Mouse (Mus musculus): ENCODE measurements around the gene Tmem184a. TPM values are rescaled to one million over a fixed set of nuclear protein-coding genes. Genes with fewer than 3 reads are reported as not detected.

The Tmem184a gene
- 12.5 and 15.1 TPM in 2 replicates for polyA plus RNA-seq (2014; fragmentation: Nextera tagmentation; extraction: Ambion mirVana)

DNA sequence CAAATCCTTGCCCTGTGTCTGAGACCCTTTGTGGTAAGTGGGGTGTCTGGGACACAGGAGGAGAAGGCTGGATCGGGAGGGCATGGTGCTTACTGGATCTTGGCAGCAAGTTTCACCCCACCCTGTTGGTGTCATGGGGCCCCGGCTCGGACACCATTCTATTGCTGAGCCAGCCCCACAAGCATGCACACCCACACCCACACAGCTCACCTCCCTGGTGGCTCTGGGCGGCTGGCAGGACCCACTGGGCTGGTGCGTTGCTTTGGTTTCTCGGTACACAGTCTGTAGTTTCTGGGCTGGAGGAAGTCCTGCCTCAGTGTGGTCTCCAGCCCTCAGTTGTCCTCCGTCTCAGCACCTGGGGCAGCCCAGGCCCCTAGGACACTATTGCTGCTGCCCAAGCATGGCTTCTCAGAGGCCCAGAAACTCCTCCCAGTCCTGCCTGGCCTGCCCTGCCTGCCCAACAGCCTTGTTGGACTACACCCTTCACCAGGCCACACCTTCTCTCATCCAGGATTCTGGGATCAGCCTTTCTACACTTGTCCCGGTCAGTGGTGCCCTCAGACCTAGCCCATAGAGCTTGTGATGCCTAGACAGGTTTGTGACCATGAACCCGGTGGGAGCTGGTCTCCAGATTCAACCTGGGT is at the start of gene Tmem184a:
TSS of gene Tmem184a (minus strand) at position 380 of the 644 bp plus-strand sequence.
- Histone ChIP-seq H3K4me1 (replicated peaks; ENCODE audit: control insufficient read depth, insufficient read depth, low read length) (peaks cover 15% of the 10 kb centered on the region), H3K27ac (ENCODE audit: low read depth) (no peak within 1 kb of the TSS), H3K27me3 (replicated peaks; ENCODE audit: control insufficient read depth, insufficient read depth, low read length) (peaks cover 4% of the 10 kb centered on the region; the same call in 1 of the 2 replicates), H3K9me3 (ENCODE audit: control insufficient read depth, low read length) (no peaks in the 10 kb centered on the region), H3K36me3 (ENCODE audit: control insufficient read depth, insufficient read depth, low read length) (peaks cover 27% of the 10 kb centered on the region), H3K4me2 (ENCODE audit: low read length) (no peak within 1 kb of the TSS), H3K4me3 (ENCODE audit: low read depth, low read length) (no peak within 1 kb of the TSS), H3K9ac (ENCODE audit: low read length) (no peak within 1 kb of the TSS)
- ATAC-seq (replicated peaks; ENCODE audit: low FRiP score, low TSS enrichment, low read depth) (no peak), DNase-seq (ENCODE audit: low spot score) (no peak)
- WGBS = 84% methylated on average over 9 of the region's 9 CpGs

- Histone ChIP-seq H3K27me3 (replicated peaks; ENCODE audit: control insufficient read depth, insufficient read depth, low read length) (no peaks in the 10 kb centered on the region), H3K9ac (ENCODE audit: low read length) (no peak overlapping the region), H3K9me3 (ENCODE audit: control insufficient read depth, low read length) (no peaks in the 10 kb centered on the region), H3K36me3 (ENCODE audit: control insufficient read depth, insufficient read depth, low read length) (no peaks in the 10 kb centered on the region), H3K4me2 (ENCODE audit: low read length) (no peak overlapping the region), H3K27ac (ENCODE audit: low read depth) (no peak overlapping the region), H3K4me3 (ENCODE audit: low read depth, low read length) (no peak overlapping the region), H3K4me1 (replicated peaks; ENCODE audit: control insufficient read depth, insufficient read depth, low read length) (no peaks in the 10 kb centered on the region)
- WGBS = 58% methylated on average over 4 of the region's 4 CpGs
- ATAC-seq (replicated peaks; ENCODE audit: low FRiP score, low TSS enrichment, low read depth) (no peak), DNase-seq (ENCODE audit: low spot score) (no peak)
Measured at GRCm38 (mm10) chr5:139862759-139863158, 43.0 kb upstream of the Tmem184a start.

GRCm38 (mm10) chr5:139860328-139861104 is 40.8 kb upstream of the Tmem184a start:
- H3K4me2 ChIP-seq (ENCODE audit: low read length) = no peak overlapping the region
- H3K36me3 ChIP-seq (ENCODE audit: control insufficient read depth, insufficient read depth, low read length) = no peaks in the 10 kb centered on the region
- ATAC-seq (replicated peaks; ENCODE audit: low FRiP score, low TSS enrichment, low read depth) = no peak
- no peaks in the 10 kb centered on the region for H3K27me3 ChIP-seq (replicated peaks; ENCODE audit: control insufficient read depth, insufficient read depth, low read length)
- H3K27ac ChIP-seq (ENCODE audit: low read depth) = no peak overlapping the region
- 45% methylated on average over 15 of the region's 15 CpGs for WGBS
- DNase-seq (ENCODE audit: low spot score) = no peak
- H3K9me3 ChIP-seq (ENCODE audit: control insufficient read depth, low read length) = no peaks in the 10 kb centered on the region
- no peak overlapping the region for H3K9ac ChIP-seq (ENCODE audit: low read length)
- H3K4me1 ChIP-seq (replicated peaks; ENCODE audit: control insufficient read depth, insufficient read depth, low read length) = no peaks in the 10 kb centered on the region
- no peak overlapping the region for H3K4me3 ChIP-seq (ENCODE audit: low read depth, low read length)

DNA sequence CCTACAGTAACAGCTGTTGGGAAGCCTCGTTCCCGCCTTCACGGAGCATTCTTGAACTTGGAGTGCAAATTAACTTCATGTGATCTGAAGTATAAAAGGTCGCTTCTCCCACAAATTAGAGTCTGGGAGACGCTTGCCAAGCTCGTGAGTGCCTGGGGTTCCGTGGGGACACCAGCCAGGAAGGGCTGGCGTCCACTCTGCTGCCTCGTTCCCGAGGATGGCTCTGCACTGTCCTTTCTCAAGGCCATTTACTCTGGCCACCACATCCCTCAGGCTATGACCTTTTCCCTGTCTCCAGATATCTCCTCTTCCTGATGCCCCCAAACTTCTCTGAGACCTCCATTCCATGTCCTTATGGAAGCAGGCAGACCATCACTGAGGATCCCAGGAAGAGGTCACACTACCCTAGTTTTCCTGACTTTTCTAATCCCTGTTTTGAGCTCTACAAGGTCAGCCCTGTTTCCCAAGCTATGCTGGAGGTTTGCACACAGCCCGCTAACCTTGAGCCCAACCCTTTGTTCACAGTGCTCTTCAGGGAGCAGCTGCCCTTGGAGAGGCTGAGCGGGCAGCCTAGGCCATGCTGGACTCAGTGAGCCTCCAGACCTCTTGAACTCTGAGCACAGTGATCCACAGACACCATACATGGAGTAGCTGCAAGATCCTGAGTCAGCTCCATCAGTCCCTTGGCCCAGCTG is 30.1 kb upstream of the Tmem184a start:
- Histone ChIP-seq H3K4me1 (replicated peaks; ENCODE audit: control insufficient read depth, insufficient read depth, low read length) (no peaks in the 10 kb centered on the region), H3K4me3 (ENCODE audit: low read depth, low read length) (no peak overlapping the region), H3K27me3 (replicated peaks; ENCODE audit: control insufficient read depth, insufficient read depth, low read length) (no peaks in the 10 kb centered on the region), H3K4me2 (ENCODE audit: low read length) (no peak overlapping the region), H3K36me3 (ENCODE audit: control insufficient read depth, insufficient read depth, low read length) (no peaks in the 10 kb centered on the region), H3K9ac (ENCODE audit: low read length) (no peak overlapping the region), H3K9me3 (ENCODE audit: control insufficient read depth, low read length) (no peaks in the 10 kb centered on the region; the same call in 1 of the 2 replicates), H3K27ac (ENCODE audit: low read depth) (no peak overlapping the region)
- DNase-seq (ENCODE audit: low spot score) (no peak), ATAC-seq (replicated peaks; ENCODE audit: low FRiP score, low TSS enrichment, low read depth) (no peak)
- WGBS = 79% methylated on average over 12 of the region's 12 CpGs

GRCm38 (mm10) chr5:139839142-139839541 is 19.4 kb upstream of the Tmem184a start:
- H3K9me3 ChIP-seq (ENCODE audit: control insufficient read depth, low read length) = peaks cover 3% of the 10 kb centered on the region
- no peaks in the 10 kb centered on the region for H3K4me1 ChIP-seq (replicated peaks; ENCODE audit: control insufficient read depth, insufficient read depth, low read length)
- no peak overlapping the region for H3K9ac ChIP-seq (ENCODE audit: low read length)
- ATAC-seq (replicated peaks; ENCODE audit: low FRiP score, low TSS enrichment, low read depth) (0 out of 2 replicates have a peak, but pooled peaks have one; percentile 14), DNase-seq (ENCODE audit: low spot score) (no peak)
- H3K4me3 ChIP-seq (ENCODE audit: low read depth, low read length) = no peak overlapping the region
- no peaks in the 10 kb centered on the region for H3K36me3 ChIP-seq (ENCODE audit: control insufficient read depth, insufficient read depth, low read length)
- WGBS = 54% methylated on average over 3 of the region's 3 CpGs
- H3K27me3 ChIP-seq (replicated peaks; ENCODE audit: control insufficient read depth, insufficient read depth, low read length) = no peaks in the 10 kb centered on the region
- H3K4me2 ChIP-seq (ENCODE audit: low read length) = no peak overlapping the region
- no peak overlapping the region for H3K27ac ChIP-seq (ENCODE audit: low read depth)

- no peak overlapping the region for H3K9ac ChIP-seq (ENCODE audit: low read length)
- DNase-seq (ENCODE audit: low spot score) (peak; percentile 88), ATAC-seq (replicated peaks; ENCODE audit: low FRiP score, low TSS enrichment, low read depth) (peak; percentile 62)
- H3K27me3 ChIP-seq (replicated peaks; ENCODE audit: control insufficient read depth, insufficient read depth, low read length) = no peaks in the 10 kb centered on the region
- no peaks in the 10 kb centered on the region for H3K4me1 ChIP-seq (replicated peaks; ENCODE audit: control insufficient read depth, insufficient read depth, low read length)
- H3K36me3 ChIP-seq (ENCODE audit: control insufficient read depth, insufficient read depth, low read length) = no peaks in the 10 kb centered on the region
- 21% methylated on average over 2 of the region's 2 CpGs for WGBS
- H3K9me3 ChIP-seq (ENCODE audit: control insufficient read depth, low read length) = no peaks in the 10 kb centered on the region
- no peak overlapping the region for H3K4me2 ChIP-seq (ENCODE audit: low read length)
- H3K4me3 ChIP-seq (ENCODE audit: low read depth, low read length) = no peak overlapping the region
- no peak overlapping the region for H3K27ac ChIP-seq (ENCODE audit: low read depth)
Measured at GRCm38 (mm10) chr5:139838476-139838892, 18.8 kb upstream of the Tmem184a start.

- no peaks in the 10 kb centered on the region for H3K9me3 ChIP-seq (ENCODE audit: control insufficient read depth, low read length)
- ATAC-seq (replicated peaks; ENCODE audit: low FRiP score, low TSS enrichment, low read depth) (no peak), DNase-seq (ENCODE audit: low spot score) (no peak)
- H3K27ac ChIP-seq (ENCODE audit: low read depth) = no peak overlapping the region
- H3K4me2 ChIP-seq (ENCODE audit: low read length) = no peak overlapping the region
- no peaks in the 10 kb centered on the region for H3K36me3 ChIP-seq (ENCODE audit: control insufficient read depth, insufficient read depth, low read length)
- no peak overlapping the region for H3K4me3 ChIP-seq (ENCODE audit: low read depth, low read length)
- 89% methylated on average over 7 of the region's 7 CpGs for WGBS
- no peaks in the 10 kb centered on the region for H3K4me1 ChIP-seq (replicated peaks; ENCODE audit: control insufficient read depth, insufficient read depth, low read length)
- no peak overlapping the region for H3K9ac ChIP-seq (ENCODE audit: low read length)
- no peaks in the 10 kb centered on the region for H3K27me3 ChIP-seq (replicated peaks; ENCODE audit: control insufficient read depth, insufficient read depth, low read length)
Measured at GRCm38 (mm10) chr5:139835706-139836105, 16.0 kb upstream of the Tmem184a start.

- DNase-seq (ENCODE audit: low spot score) (no peak), ATAC-seq (replicated peaks; ENCODE audit: low FRiP score, low TSS enrichment, low read depth) (no peak)
- H3K9me3 ChIP-seq (ENCODE audit: control insufficient read depth, low read length) = no peaks in the 10 kb centered on the region
- no peak overlapping the region for H3K9ac ChIP-seq (ENCODE audit: low read length)
- no peaks in the 10 kb centered on the region for H3K27me3 ChIP-seq (replicated peaks; ENCODE audit: control insufficient read depth, insufficient read depth, low read length)
- no peak overlapping the region for H3K27ac ChIP-seq (ENCODE audit: low read depth)
- H3K4me2 ChIP-seq (ENCODE audit: low read length) = no peak overlapping the region
- H3K36me3 ChIP-seq (ENCODE audit: control insufficient read depth, insufficient read depth, low read length) = no peaks in the 10 kb centered on the region
- whole genome bisulfite sequencing = 81% methylated on average over 7 of the region's 7 CpGs
- no peaks in the 10 kb centered on the region for H3K4me1 ChIP-seq (replicated peaks; ENCODE audit: control insufficient read depth, insufficient read depth, low read length)
- H3K4me3 ChIP-seq (ENCODE audit: low read depth, low read length) = no peak overlapping the region
Measured at GRCm38 (mm10) chr5:139832125-139832524, 12.4 kb upstream of the Tmem184a start.
